Mouse (Mus musculus) stomach, postnatal 0 days (tissue): Measurements from ENCODE around the gene Alox15.

Experiments used
- CTCF ChIP-seq: IDR thresholded peaks from 2 replicates; pipeline ENCODE4 v1.5.1; 2016; ENCODE audit warnings: antibody characterized with exemption, low read depth, mild to moderate bottlenecking, moderate library complexity
- EP300 ChIP-seq: optimal IDR thresholded peaks from 2 replicates; pipeline ENCODE3; 2016; ENCODE audit warnings: antibody characterized with exemption

GRCm38 (mm10) chr11:70384136-70384535, 32.3 kb upstream of the Alox15 start:
- TF ChIP-seq CTCF, result no peak
- no peak for TF ChIP-seq EP300
